Mouse (Mus musculus): ENCODE data around the gene Trip11.

The Trip11 gene

DNA sequence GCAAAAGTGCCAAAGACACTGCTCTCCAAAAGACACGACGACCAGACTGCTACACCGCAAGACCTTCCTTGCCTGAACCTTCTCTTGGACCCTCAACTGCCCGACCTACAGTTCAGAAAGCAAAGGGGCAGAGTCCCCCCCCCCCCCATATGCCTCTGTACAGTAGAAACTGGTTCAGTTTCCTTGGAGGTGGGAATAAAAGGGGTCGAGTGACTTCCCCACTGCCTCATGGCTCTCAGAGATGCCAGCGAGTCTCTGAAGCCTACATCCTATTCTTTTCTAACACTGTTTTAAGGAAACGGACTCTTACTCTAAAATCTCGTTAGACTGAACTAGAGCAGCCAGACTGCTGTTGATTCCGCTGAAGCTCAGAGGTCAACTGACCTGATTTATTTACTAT, 93.5 kb downstream of the Trip11 start:
- no peak for DNase-seq (ENCODE audit: low spot score)

DNA sequence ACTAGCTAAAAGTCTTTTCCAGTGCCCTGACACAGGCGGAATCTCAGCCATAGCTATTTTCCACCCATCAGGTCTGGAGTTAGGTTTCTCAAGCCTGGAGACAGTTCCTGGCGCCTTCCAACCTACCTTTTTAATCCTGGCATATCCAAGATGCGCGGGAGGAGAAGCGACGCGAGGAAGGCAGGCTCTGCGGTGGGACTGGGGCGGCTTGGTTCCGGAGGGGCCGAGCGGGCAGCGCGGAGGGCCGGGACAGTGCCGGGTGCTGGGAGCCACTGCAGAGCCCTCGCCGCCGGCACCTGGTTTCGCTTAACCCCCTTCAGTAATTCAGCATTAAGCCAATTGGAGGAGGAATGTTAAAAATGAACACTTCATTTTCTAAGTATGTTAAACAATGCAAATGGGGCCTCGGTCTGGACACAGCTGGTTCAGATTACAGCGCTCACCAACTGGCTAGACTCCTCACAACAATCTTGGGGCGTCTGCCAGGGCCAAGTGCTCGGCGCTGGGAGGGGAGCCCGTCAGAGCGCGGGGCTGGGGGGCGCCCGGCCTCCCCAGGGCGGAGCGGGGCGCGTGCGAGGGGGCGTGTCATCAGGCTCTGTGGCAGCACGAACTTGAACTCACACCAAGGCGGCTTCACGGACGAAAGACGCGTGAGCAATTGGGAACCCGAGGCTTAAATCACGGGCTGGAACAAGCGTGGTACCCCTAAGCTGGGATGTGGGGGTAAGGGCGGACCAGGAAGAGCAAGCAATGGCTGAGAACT, 94.3 kb downstream of the Trip11 start, which contains the start of gene Fbln5:
Fbln5 (minus strand) TSS at position 448 of the 763 bp plus-strand sequence.
- DNase-seq (ENCODE audit: low spot score) = peak; percentile 74

DNA sequence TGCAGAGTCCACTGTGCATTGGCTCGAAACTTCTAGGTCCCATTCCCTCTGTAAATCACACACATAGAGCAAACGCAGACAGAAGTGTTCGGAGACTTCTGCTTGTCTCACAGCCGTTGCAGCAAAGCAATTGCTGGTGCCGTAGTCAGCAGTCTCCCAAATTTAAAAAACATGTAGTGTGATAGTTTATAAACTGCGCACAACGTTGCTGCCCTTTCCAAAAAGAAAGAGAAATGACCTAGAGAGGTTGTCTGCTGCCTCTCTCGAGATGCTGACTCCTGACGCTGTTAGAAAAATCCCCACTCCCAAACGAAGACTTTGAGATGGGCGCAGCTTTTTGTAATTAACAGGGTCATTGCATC, 94.8 kb downstream of the Trip11 start:
- DNase-seq (ENCODE audit: low spot score) = no peak

DNA sequence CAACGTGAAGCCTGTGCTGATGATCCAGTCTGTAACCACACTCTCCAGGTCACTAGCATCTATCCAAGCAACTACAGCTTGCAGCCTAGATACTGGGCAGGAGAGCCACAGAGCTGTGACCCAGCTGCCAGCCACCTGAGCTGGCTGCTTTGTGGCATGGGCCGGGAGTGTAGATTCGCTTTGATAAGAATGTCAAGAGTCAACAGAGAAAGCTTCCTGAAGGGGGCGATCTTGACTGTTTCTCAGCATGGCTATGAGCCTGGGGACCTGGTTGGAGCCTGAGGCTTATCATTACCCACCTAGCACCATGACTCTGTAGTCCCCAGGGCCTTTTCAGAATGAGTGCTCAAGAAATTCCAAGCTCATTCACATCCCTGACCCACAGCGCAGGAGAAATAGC, 96.3 kb downstream of the Trip11 start:
- DNase-seq (ENCODE audit: low spot score) = no peak

DNA sequence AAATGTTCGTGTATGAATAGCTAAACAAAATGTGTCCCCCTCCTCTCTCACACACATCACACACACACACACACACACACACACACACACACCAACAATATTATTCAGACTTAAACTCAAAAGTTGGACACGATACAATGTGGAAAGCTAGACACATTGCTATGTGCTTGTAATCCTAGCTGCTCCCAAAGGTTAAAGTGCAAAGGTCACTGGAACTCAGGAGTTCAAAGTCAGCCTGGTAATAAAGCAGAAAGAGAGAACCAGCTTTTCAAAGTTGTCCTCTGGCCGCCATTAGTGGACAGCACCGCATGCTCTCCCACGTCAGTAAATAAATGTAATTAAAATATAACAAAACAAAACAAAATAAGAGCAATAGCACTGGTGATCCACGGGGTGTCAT, 97.3 kb downstream of the Trip11 start:
- no peak for DNase-seq (ENCODE audit: low spot score)

DNA sequence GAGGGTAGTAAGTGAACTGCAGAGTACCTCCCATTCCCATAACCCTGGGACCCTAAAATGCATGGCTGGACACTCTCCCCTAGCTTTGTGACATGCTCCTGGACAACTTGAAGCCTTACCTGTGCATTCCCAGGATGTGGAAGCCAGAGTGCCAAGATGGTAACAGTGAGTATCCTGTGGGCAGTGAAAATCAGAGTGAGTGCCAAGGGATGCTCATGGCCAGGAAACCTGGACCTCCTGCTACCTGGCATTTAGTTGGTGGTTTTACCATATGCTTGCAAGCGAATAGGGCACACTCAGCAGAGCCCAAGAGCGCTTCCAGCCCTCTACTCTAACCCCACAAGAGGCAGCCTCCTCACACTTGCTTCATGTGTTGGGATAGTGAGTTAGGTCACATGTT, 98.6 kb downstream of the Trip11 start:
- no peak for DNase-seq (ENCODE audit: low spot score)

DNA sequence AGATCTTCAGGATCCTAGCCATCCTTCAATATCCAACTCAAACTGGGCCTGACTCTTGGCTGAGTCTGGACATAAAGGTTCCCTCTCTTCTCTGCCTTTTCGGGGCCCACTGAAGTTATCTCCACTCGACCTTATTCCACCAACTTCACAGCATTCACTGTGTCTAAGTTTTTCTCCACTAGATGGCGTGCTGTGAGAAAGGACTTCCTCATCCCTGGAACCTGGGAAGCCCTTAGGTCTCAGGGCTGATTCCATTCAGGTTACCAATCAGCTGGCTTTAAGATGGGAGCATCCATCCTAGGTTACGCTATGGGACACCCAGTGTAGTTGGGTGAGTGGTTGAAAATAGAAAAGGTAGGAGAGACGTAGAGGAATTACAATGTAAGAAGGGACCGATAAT, 101.9 kb downstream of the Trip11 start:
- DNase-seq (ENCODE audit: low spot score) = no peak

DNA sequence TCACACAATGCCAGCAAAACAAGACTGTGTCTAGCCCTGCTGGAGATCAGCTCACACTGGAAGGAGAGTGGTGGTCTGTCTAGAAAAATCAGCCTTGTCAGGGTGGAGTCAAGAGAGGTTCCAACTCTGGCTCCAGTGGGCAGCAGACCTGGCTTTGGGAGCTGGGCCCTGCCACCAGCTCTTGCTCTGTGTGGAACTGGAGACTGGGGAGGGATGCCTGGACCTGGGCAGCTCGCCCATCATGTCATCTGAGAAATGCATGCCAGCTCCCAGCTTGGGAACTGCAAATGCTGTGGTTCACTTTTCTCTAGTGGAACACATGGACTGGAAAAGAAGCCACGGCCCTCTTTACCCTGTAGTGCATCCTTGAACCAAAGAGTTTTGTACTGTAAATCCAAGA, 102.6 kb downstream of the Trip11 start:
- no peak for DNase-seq (ENCODE audit: low spot score)

DNA sequence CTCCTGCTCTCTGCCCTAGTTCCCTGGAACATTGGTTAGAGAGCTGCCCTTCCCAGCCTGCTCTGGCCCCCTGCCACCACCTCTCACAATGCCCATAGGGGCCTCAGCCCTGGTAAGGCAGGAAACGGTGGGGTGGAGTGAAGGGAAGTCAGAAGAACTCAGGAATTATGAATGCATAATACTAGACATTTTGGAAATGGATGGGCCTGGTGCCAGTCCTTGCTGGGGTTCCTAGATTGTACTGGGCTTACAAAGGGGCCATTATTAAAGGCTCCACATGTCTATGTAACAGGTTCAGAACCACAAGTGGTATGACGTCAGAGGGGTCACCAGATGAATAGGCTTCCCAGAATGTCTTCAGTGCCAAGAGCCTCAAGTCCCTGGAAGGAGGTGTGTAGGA, 105.7 kb downstream of the Trip11 start:
- DNase-seq (ENCODE audit: low spot score) = no peak

DNA sequence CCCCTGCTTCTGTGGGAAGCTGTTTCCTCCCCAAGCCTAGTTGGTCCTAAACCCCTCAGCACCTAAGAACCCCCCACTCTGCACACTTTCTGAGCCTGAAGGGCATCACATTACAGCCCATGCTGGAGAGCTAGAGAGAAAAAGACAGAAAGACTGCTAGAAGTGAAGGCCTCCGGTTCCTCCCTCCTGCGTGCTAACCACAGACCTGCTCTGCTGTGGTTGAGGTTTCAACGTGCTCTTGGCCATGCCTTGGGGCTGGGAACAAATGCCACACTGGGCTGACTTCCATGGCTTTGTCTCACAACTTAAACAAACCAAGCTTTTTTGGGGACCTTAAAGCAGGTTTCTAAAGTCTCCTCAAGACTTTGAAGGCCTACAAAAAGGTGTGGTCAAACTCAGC, 110.6 kb downstream of the Trip11 start:
- no peak for DNase-seq (ENCODE audit: low spot score)

DNA sequence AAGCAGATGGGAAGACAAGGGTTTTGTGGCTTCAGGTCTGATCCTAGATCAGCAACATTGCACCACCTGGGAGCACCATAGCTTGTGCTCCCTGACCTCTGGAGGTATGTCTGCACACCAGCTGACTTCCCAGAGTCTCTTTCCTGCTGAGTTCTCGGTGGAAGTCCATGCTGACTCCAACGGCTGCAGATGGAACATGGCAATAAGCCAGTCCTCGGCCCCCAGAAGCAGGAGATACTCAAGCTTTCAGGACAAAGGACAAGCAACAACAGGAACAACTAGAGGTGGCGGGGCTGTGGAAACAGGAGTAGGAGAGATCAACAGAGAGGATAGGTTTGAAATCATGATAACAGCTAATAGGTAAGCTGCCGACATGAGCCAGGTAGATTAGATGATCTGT, 111.3 kb downstream of the Trip11 start:
- DNase-seq (ENCODE audit: low spot score) = no peak

DNA sequence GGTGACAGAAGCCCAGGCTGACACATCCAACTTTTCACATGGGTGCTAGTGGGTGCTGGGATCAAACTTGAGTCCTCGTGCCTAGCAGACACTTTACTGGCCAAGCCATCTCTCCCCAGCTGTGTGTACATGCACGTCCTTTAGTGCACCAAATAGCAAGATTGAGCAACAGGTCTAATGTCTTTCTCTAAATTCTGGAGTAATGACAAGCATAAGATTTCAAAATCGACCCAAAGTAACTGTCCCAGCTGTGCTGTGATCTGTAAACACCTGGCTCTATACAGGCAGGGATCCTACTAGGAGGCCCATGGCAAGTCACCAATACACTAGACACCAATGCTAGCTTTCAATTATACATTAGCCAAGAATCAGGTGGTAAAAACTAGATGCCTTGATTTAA, 112.0 kb downstream of the Trip11 start:
- no peak for DNase-seq (ENCODE audit: low spot score)

DNA sequence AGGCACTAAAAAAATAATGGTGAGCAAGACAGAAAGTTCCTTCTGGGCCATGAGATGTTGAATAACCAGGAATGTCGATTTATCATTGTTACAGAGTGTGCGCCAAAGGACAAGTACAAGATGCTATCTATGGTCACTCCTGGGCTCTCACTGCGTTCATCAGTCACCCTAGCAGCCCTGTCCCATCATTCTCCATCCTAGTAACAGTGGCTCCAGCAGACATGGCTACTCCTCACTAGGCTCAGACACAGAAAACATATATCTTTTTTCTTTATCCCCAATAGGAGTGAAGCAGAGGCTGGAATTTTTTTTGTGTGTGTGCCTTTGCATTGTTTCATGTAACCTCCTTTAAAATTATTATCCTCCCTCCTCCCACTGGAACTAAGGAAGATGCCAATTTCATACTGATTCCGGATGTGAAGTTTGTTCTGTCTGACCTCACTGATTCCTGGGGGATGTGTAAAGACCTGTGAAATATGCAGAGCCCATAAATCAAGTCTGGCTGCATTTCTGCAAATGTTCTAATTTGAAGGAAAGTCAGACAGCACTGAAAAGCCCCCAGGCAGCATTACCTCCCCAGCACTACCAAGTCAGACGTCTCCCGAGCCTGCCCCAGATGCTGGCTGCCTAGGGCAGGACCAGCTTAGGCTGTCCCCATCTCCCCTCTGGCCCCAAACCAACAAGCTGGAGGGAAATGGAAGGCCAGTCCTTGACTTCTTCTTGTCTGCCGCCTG, 114.7 kb downstream of the Trip11 start:
- DNase-seq (ENCODE audit: low spot score) = no peak

DNA sequence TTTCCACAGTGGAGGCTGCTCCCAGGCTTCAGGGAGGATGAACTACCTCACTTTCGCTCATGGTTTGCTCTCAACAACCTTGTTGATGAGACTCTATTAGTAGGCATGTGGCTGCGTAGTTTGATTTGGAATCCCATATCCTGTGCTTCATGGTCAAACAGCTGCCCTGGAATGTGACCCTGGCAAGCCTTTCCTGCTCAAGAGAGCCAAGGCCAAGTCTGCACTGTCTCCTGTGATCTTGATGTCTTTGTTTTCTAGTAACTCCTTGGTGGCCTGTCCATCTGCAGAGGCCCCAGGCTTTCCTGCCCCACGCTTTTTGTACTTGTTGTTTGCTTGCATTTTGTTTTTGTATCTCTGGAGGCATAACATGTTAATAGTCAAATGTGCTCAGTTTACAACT, 118.6 kb downstream of the Trip11 start:
- DNase-seq (ENCODE audit: low spot score) = no peak

DNA sequence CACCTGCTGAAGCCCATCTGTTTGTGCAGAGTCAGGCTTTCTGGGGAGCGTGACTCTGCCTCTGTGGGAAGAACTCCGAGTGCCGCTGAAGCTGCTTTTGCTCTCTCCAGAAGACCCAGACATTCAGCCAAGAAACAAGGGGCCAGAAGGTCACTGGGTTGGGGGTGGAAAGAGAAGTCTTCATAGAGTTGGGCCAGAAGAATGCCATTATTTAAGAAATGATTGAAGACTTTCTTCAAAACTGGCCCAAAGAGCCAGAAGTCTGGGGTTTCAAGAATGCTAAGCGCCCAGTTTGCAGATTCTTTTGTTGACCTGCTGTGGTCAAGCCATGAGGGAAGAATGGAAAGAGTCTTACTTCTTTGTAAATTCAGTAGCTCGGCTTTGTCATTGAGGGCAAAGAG, 119.8 kb downstream of the Trip11 start:
- no peak for DNase-seq (ENCODE audit: low spot score)

DNA sequence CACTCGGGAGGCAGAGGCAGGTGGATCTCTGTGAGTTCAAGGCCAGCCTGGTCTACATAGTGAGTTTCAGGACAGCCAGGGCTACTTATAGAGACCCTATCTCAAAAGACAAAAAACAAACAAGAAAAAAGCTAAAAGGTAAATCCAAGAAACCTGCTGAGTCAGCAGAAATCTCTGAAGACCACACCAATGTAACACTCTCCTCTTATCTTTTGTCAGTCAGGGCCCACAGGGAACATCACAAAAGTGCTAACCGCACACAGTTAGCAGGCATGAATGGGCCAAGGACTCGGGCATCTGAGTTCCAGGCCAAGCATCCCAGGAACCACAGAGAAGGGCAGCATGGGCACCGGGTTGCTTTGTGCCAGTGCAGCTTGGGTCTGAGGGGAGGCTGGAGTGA, 120.4 kb downstream of the Trip11 start:
- DNase-seq (ENCODE audit: low spot score) = no peak

DNA sequence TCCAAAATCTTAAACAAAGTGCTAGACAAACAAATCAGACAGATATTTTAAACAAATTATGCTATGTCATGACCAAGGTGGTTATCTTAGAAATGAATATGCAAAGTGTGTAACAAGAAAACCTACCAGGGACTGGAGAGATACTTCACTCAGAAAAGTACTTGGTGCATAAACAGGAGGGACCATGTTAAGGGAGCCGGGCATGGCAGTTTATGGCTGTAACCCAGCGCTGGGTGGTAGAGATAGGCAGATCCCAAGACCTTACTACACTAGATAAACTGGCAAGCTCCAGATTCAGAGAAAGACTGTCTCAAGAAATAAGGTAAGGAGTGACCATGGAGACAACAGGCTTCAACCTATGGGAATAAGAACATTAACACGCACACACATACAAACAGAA, 123.3 kb downstream of the Trip11 start:
- no peak for DNase-seq (ENCODE audit: low spot score)

DNA sequence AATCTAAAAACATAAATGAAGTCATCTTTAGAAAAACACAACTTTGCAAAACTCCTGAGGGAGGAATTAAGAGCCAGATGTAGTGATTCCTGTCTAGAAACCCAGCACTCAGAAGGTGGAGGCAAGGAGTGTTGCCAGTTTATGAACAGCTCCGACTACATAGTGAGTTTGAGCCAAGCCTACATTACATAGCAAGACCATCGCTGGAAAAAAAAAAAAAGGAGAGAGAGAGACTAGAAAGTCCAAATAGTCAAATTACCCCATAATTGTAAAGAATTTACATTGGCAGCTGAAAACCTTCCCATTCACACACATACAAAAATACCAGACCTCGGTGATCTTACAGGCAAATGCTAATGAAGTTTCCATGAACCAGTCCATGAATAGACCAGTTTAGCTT, 123.8 kb downstream of the Trip11 start:
- no peak for DNase-seq (ENCODE audit: low spot score)

All from urinary bladder, postnatal 14 days (tissue).